Mouse (Mus musculus) telencephalon, adult 2 months (tissue): ENCODE results near the gene Tsga10.

Source experiments
- DNase-seq: peaks from one replicate; pipeline ENCODE4 v3.0.0-alpha.2; 2011; ENCODE audit warnings: low read depth, low spot score

Tsga10 gene

DNA sequence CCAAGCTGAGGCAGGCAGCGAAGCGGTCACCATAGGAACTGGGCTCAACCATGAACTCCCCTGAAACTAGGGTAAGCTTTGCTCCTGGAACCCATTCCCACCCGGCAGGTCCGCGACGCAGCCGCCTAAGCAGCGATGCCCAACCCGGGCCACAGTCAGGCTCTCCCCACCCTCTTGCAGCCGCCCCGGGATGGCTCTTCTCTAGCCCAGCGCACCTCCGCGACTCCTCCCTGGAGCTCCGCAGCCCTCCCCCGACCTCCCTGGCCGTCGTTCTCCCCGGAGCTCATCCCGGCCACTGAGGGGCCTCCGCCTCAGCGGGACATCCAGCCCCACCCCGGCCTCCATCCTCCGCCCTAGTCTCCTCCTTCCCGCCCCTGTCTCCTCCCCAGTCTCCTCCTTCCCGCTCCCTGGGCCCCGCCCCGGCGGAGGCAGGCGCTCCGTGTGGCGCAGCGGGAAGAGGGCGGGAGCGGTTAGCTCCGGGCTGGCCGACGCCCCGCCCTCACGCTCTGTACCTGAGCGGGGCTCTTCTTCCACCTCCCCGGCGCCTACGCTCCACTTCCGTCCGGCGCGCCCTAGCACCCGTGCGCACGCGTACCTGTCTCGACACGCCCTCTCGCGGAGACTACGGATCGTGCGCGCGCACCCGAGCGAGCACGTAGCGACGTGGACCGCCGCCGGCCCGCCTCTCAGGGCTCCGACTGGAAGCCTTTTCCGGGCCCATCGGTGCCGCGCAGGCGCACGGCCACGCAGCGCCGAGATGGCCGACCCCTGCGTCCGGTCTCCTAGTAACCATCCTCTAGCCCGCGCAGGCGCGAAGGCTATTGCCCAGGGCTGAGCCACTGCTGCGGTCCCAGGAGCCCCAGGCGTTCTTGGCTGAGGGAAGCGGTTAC, 1.5 kb downstream of the Tsga10 start:
- DNase-seq: peak; percentile 97

DNA sequence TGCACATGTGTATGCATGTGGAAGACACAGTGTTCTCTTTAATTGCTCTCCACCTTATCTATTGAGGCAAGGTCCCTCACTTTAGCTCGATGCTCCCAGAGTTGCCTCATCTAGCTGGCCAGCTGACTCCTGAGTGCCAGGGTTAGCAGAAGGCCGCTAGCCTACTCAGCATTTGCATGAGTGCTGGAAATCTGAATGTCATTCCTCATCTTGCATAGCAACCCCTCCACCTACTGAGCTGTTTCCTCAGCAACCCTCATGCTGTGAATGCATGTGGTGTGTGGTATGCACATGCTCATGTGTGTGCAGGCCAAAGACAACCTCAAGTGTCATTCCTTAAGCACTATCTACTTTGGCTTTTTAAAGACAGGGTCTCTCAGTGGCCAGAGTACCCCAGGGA, 15.5 kb downstream of the Tsga10 start:
- DNase-seq: peak; percentile 13

DNA sequence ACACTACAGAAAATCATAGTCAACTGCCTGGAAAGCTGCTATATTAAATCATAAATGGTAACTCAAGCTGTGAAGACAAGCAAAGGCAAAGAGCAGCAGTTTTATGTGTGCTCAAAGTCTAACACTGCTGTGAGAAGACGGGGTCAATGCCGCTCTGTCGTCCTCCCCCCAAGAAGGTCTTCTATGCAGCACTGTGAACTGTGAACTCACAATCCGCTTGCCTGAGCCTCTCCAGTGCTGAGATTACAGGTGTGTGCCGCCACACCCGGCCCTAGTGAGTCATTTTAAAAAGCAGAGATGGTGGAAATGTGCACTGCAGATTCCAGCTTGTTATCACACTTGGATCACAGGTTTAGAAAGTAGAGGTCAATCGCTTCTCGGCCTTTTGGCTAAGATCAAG, 19.4 kb downstream of the Tsga10 start:
- no peak for DNase-seq

DNA sequence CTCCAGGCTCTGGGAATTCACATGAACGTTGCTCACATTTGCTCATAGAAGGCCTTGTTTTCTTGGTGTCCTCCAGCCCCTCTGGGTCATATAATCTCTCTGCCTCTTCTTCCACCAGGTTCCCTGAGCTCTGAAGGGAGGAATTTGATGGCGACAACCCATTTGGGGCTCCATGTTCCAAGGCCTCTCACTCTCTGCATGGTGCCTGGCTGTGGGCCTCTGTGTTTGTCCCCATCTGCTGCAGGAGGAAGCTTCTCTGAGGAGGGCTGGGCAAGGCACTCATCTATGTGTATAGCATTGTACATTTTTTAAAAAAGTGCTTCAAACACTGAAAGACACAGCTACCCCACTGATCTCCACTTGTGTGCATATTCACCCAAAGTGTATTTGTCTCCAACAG, 34.5 kb downstream of the Tsga10 start:
- no peak for DNase-seq

DNA sequence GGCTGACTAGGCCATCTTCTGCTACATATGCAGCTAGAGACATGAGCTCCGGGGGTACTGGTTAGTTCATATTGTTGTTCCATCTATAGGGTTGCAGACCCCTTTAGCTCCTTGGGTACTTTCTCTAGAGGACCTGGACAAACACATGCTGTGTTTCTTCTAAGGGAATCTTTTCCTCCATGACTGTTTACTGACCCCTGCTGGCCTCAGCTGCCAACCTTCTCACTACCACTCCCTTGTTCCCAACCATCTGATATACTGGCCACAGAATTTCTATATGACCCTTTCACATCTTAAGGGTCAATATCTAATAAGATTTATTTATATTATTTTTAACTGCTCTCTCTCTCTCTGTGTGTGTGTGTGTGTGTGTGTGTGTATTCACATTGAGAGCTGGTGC, 63.9 kb downstream of the Tsga10 start:
- DNase-seq: peak; percentile 6

DNA sequence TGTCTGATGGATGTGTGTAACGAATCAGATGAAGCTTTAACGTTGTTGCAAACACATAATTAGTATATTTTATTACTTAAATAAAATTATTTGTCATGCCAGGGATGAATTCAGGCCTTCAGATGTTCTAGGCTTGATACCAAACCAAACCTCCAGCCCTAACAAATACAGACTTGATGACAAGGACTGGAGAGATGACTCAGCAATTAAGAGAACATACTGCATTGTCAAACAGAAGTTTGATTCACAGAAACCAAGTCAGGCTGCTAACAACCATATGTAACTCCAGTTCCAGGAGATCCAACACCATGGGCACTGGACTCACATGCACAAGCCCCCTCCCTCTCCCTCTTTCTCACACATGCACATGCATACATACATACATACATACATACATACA, 65.9 kb downstream of the Tsga10 start:
- DNase-seq: no peak

DNA sequence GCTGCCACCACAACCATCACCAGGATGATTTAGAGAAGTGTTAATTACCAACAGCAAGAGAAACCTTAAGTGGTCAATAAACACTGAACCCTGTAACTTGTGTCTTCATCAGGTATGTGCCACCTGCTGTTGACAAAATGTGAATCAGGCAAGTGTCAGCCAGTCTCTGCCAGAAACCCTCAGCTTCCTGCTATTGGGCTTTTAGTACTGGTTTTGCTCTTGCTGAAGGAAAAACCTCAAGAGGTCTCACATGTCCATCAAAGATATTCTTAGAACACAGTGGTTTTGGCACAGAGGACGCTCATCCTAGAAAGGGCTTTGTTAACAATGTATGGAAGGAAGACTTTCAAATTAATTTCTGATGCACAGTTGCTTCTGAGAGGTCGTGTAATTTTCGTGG, 66.7 kb downstream of the Tsga10 start:
- DNase-seq: no peak

DNA sequence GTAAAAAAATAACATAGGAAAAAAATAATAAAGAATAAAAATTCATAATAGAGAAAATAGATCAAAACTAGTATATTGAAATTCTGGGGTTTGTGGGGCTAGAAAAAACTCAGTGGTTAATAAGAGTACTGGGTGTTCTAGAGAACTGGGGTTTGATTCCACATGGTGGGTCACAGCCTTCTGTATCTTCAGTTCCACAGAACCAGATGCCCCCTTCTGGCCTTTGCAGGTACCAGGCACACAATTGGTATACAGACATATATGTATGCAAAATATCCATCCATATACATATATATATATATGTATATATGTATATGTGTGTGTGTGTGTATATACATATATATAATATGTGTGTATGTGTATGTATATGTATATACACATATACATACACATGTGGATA, 106.8 kb downstream of the Tsga10 start:
- no peak for DNase-seq

DNA sequence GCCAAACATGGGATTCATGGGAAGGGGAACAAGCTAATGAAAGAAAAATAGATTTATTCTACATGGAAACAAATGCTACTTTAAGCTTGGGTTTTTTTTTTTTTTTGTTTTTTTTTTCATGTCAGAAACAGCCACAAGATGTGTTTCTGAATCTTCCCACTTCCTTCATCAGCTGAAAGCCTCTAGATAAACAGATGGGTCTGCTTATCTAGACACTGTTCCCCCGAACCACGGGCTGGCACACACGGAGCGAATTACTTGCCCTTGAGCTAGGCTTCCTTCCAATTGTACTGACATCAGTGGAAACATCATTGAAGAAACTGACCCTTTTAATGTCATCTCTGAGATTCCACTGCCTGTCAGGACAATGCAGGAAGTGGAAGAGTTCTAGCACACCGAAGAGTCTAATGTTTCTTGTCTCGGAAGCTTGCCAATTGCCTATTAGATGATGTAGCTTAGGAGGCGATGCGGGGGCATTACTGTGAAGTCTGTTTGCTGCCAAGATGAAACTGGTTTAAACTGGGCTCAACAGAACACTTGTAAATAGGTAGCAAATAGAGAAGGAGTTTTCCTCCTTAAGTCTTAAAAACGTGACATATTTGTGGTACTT, 121.5 kb downstream of the Tsga10 start:
- peak; percentile 50 for DNase-seq

DNA sequence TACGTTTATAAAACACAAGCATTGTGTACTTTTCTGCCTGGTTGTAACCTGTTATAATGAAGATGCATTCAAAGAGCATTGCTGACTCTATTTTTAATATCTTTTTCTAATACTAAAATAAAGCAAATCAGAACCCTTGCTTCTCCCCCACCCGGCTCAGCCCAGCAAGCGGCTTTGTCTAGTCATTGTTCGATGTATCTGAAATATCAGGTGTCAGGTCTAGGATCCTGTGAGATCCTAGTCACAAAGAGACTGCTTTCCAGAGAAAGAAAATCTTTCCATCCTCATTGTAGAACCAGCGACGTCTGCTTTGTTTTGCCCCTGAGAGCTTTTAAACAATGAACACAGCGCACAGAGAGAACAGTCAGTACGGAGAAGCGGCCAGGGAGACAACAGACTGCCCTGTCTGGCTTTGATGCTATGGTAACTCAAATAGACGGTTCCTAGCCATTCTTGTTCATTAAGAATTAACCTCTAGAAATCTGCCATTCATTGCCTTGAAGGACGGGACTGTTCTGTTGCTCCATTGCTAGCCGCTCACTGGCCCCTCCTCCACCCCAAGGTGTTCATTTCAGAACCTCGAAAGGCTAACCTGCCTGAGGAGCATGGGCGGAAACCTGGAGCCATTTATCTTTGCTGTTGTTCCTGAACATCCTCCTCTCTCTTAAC, 123.5 kb downstream of the Tsga10 start:
- DNase-seq: no peak

DNA sequence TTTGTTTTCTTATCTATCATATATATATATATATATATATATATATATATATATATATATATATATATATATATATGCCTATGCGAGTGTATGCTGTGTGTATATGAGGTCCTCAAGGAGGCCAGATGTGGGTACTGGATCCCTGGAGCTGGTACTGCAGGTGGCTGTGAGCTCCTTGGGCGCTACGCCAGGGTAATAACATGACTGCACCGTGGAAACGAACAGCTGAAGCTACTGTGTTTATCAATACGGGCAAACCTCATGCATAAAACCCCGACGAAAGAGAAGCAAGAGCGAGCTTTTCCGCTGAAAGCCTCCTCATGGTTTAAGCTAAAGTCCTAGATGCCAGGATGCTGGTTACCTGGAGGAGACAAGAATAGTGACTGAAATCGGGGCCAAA, 124.1 kb downstream of the Tsga10 start:
- no peak for DNase-seq

DNA sequence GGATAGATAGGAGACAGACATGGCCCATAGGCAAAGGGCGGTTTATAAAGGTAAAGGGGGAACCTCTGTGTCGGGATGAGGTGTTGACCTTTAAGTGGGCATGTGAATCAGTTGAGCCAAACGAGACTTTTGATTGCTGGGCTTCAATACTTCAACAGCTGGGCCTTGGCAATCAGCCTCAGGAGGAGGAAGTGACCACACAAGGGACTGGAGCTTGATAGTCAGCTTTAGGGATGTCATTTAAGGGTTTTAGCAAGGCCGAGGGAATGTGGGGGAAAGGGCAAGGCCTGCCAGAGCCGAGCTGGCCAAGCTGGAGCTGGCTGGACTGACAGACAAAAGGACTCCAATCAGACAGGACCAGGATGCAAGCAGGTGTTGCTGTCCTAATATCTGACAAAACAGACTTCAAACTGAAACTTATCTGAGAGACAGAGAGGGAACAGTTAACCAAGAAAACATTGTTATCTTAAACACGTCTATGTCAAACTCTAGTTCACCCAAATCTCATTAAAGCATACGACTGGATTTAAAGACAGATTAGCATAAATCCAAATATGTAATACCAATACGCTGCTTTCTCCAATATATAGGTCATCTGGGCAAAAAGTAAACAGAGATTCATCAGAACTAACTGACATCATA, 125.9 kb downstream of the Tsga10 start:
- DNase-seq: no peak

DNA sequence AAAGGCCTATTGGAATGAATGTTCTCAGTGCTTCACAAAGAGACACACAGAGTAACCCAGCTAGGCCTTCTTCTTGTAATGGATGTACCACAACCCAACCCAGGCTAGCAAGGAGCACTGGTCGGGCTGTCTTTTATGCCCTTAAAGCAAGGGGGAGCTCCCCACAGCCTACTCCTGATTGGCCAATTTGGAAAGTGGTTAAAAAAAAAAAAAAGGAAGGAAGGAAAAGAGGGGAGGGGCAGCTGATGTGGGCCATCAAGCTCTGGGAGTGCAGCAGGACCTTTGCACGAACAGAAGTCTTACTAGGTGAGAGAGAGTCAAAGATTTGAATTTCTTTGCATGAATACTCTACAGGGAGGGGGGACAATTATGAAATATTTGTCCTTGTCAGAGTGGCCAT, 127.3 kb downstream of the Tsga10 start:
- DNase-seq: no peak

DNA sequence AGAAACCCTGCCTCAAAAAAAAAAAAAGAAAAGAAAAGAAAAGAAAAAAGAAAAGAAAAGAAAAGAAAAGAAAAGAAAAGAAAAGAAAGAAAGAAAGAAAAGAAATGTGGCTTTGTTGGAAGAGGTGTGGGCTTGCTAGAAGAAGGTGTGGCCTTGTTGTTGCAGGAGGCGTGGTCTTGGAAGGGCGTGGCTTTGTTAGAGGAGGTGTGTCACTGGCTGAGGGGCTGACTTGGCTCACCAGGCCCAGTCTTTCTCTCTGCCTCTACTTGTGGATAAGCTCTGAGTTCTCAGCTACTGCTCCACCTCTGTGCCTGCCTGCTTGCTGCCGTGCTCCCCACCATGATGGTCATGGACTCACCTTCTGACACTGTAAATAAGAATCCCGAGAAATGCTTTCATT, 129.2 kb downstream of the Tsga10 start:
- no peak for DNase-seq

DNA sequence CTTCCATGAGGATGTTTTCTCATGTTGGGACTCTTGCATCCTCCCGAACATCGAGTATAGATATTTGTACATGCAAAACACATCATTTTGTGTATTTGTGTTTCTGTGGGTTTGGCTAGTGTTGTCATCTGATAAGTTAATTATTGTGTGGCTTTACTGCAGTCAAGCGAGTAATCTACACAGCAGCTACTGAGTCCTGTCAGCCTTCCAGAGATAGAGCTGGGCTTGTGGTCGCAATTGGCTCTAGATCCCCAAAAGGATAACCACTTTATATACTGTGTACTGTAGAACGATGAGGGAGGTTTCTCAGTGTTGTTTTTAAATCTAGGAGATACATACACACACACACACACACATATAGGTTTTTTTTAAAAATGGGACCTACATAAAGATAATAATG, 130.3 kb downstream of the Tsga10 start:
- no peak for DNase-seq

DNA sequence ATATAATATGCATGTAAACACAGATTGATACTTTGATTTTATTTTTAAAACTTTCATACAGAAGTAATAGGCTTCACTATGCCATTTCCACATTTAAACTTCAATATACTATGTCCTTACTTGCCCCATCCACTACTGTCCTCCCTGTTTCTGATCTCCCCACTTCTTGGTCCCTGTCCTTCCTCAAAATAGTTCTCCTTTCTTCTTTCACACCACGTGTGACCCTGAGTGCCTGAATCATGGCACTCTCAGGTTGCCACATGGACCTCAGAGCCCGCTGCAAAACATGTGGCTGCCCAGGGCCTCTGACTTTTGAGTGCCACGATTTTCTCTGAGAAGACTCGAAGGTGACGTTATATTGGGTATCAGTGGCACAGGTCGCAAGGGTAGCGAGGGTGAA, 131.4 kb downstream of the Tsga10 start:
- no peak for DNase-seq

DNA sequence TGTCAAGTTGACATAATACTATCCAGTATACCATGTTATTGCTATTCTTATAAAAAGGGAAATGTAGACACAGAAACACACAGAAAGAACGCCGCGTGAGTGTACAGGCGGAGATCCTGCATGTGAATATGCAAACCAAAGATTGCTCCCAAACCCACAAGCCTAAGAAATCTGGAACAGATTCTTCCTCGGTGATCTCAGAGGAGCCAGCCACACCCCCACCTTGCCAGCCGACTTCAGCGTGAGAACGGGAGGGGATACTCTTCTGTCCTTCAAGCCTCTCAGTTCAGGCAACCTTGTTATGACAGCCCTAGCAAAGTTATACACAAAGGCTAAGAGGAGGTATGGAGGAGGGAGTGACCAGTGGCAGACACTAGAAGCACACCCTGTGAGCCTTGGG, 136.9 kb downstream of the Tsga10 start:
- no peak for DNase-seq

DNA sequence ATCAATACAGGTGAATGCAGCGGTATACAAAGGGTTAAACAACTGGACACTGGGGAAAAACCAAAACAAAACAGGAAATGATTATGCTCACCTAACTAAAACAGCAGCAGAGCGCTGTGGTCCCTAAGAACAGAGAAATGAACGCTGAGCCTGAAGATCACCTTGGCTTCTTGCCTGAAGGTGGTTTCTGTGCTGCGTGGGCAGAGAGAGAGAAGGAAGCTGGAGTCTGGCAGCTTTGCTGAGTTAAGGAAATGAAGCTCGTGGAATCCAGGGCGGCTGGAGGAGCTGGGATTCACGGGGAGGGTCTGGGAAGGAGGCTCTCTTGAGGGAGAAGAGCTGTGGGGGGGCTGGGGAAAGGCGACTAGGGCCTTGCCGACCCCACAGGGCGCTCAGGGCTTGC, 138.2 kb downstream of the Tsga10 start:
- DNase-seq: peak; percentile 77

DNA sequence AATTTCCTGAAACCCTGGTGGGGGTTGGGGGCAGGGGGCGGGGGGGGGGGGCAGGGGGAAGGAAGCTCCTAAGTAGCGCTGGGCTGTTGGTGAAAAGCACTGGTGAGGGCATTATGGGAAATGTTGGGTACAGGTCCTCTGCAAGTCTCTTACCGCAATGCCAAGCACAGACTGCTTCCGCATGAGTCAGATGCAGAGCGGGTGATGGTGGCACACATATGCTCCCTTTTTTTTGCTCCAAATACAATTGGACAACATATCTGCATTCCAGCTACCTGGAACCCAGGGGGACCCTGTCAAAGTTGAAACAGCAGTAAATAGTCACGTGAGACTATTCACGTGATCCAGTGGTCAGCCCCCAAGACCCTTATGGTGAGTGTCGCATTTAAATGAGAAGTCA, 139.0 kb downstream of the Tsga10 start:
- no peak for DNase-seq

DNA sequence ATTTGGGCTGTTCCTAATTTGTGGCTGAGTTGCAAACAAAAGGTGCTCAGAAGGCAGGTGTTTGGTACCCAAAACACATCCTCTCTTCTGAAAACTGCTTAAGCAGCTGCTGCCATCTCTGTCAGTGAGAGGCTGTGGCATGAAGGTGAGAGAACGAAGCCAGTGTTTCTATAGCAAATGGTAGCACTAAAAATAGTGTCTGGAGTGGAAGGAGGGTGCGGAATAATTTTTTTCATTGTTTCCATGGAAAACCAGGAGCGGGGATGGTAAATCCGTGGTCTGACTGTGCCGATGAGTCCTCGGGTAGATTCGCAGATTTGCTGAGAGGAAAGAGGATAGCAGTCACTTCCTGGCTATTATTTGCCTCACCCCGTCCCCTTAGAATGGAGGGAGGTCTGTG, 139.8 kb downstream of the Tsga10 start:
- DNase-seq: peak; percentile 82

DNA sequence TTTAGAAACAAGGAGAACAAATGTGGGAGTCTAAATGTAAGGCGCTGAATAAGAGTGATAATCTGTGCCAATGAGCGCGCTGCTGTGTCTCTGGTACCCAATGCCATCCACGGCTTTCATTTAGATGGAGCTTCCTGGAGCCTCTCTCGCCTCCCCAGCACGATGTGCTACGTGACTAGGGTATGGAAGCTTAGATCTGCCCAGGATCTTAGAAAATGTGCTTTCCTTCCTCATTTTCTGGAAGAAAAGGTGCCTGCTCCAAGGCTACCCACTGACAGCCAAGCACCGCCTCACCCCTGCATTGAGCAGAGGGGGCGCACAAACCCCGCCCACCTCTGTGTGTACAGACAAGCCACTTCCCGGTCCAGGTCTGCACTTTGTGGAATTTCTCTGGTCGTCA, 140.3 kb downstream of the Tsga10 start:
- DNase-seq: peak; percentile 97

DNA sequence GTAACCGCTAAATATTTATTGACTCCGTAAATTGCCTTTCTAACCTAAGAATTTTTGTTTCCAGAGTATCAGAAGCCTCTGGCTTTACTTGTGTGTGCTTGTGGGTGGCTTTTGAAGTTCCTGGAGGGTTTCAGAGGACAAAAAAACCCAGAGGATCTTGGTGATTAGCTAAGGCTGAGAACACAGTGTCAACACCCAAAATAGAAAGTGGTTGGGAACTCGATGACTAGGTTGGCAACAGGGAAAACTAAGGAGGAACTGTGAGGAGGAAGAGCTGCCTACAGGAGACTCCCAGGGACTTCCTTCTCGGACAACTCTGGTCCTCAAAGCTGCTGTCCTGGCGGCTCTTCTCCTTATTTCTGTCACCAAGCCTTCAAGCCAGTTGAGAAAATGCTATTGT, 145.1 kb downstream of the Tsga10 start:
- DNase-seq: no peak
